Mouse (Mus musculus) embryonic fibroblast, embryonic 13.5 days (primary cell): Measurements from ENCODE around the gene Dnm3.

ENCODE experiments used
- CTCF ChIP-seq: IDR thresholded peaks from 2 replicates; pipeline ENCODE4 v1.5.1; 2011; ENCODE audit warnings: mild to moderate bottlenecking, control low read depth, low read length, moderate library complexity, borderline replicate concordance; ENCODE audit not compliant: insufficient read depth
- POLR2A ChIP-seq: IDR thresholded peaks from 2 replicates; pipeline ENCODE4 v1.6.1; 2011; ENCODE audit warnings: low read depth, mild to moderate bottlenecking, control low read depth, low read length, moderate library complexity

DNA sequence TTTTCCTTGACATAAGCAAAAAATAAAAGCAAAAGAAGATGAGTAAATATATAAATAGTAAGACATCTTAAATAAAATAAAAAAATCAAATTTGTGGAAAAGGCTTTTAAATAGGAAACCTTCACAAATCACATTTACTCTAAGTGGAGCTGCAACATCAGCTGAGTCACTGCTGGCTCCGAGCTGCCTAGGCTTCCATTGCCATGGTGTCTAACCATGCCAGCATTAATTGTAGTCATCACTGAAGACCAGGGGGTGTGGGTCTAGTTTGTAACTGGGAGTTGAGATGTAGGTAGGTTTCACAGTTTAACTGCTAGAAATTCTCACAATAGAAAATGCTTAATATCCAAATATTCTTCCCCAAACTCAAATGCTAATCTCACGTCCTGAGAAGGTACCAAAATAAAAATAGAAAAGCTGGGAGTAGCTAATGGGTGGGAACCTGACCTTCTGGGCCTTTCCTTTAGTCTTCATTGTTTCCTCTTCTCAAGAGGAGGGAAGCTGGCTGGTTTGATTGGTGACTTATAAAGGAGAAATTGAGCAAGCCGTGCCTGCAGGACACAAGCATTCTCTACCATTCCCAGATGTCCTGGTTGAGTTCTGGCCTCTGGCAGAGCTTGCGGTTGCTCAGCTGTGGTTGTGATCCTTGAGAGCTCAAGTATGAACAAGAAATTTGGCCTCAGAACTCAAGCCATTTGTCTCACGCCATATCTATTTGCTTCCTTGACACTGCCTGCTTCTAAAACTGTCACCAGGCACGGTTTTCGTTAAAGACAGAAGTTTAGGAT is 377.6 kb downstream of the Dnm3 start:
- TF ChIP-seq CTCF (no peak), POLR2A (no peak)
